Mouse (Mus musculus) E14TG2a.4 (cell line): ENCODE measurements around the gene Spc25.

Experiments used
- H3K27me3 ChIP-seq: 2 replicates; pipeline ENCODE4 v1.6.1; 2014; ENCODE audit warnings: low read length, control low read depth; ENCODE audit not compliant: insufficient read depth
- H3K36me3 ChIP-seq: 2 replicates; pipeline ENCODE4 v1.6.1; 2014; ENCODE audit warnings: low read length, control low read depth; ENCODE audit not compliant: insufficient read depth
- H3K4me1 ChIP-seq: replicated peaks from 2 replicates; pipeline ENCODE4 v1.6.1; 2014; ENCODE audit warnings: low read depth, low read length, control low read depth
- H3K4me3 ChIP-seq: replicated peaks from 2 replicates; pipeline ENCODE4 v1.5.1; 2014; ENCODE audit warnings: mild to moderate bottlenecking, low read length
- H3K9me3 ChIP-seq: 2 replicates; pipeline ENCODE4 v1.6.1; 2014; ENCODE audit warnings: low read length, control low read depth
- CTCF ChIP-seq: conservative IDR thresholded peaks from 2 replicates; pipeline ENCODE4 v1.5.1; 2014; ENCODE audit warnings: low read length
- NANOG ChIP-seq: IDR thresholded peaks from 2 replicates; pipeline ENCODE4 v1.6.1; 2014; ENCODE audit warnings: borderline replicate concordance, low read length, mixed read lengths
- POU5F1 ChIP-seq: IDR thresholded peaks from 2 replicates; pipeline ENCODE4 v1.6.1; 2014; ENCODE audit warnings: low read length, borderline replicate concordance

The Spc25 gene

GRCm38 (mm10) chr2:69228635-69229034 is 22.6 kb upstream of the Spc25 start:
- H3K4me3 ChIP-seq: no peak overlapping the region
- no peak for TF ChIP-seq POU5F1
- no peak for TF ChIP-seq NANOG
- no peak for TF ChIP-seq CTCF
- no peaks in the 10 kb centered on the region for H3K27me3 ChIP-seq

GRCm38 (mm10) chr2:69226876-69227275 is 20.9 kb upstream of the Spc25 start:
- Histone ChIP-seq H3K36me3 (no peaks in the 10 kb centered on the region), H3K9me3 (peaks cover 10% of the 10 kb centered on the region), H3K27me3 (no peaks in the 10 kb centered on the region), H3K4me3 (no peak overlapping the region), H3K4me1 (peaks cover 26% of the 10 kb centered on the region)
- TF ChIP-seq CTCF (no peak), POU5F1 (no peak), NANOG (no peak)

More at GRCm38 (mm10) chr2:69228635-69229034, 22.6 kb upstream of the Spc25 start:
- no peaks in the 10 kb centered on the region for H3K36me3 ChIP-seq
- peaks cover 10% of the 10 kb centered on the region for H3K9me3 ChIP-seq
- peaks cover 15% of the 10 kb centered on the region for H3K4me1 ChIP-seq

GRCm38 (mm10) chr2:69224724-69225123 is 18.7 kb upstream of the Spc25 start:
- Histone ChIP-seq H3K27me3 (no peaks in the 10 kb centered on the region), H3K36me3 (no peaks in the 10 kb centered on the region), H3K4me1 (peaks cover 16% of the 10 kb centered on the region), H3K4me3 (no peak overlapping the region), H3K9me3 (peaks cover 10% of the 10 kb centered on the region)
- no peak for TF ChIP-seq POU5F1

GRCm38 (mm10) chr2:69222815-69223214 is 16.8 kb upstream of the Spc25 start:
- H3K4me3 ChIP-seq: no peak overlapping the region
- H3K36me3 ChIP-seq: no peaks in the 10 kb centered on the region
- H3K4me1 ChIP-seq: peaks cover 11% of the 10 kb centered on the region
- TF ChIP-seq CTCF: no peak
- TF ChIP-seq NANOG: no peak
- no peak for TF ChIP-seq POU5F1
- peaks cover 10% of the 10 kb centered on the region for H3K9me3 ChIP-seq
- no peaks in the 10 kb centered on the region for H3K27me3 ChIP-seq

GRCm38 (mm10) chr2:69221868-69222416 is 15.9 kb upstream of the Spc25 start:
- TF ChIP-seq CTCF: no peak
- TF ChIP-seq NANOG: peak; percentile 79; the same call in 1 of the 2 replicates
- Histone ChIP-seq H3K4me1 (peaks cover 11% of the 10 kb centered on the region), H3K4me3 (no peak overlapping the region), H3K27me3 (no peaks in the 10 kb centered on the region), H3K36me3 (no peaks in the 10 kb centered on the region), H3K9me3 (peaks cover 10% of the 10 kb centered on the region)

- TF ChIP-seq POU5F1: no peak
- no peak for TF ChIP-seq NANOG
- TF ChIP-seq CTCF: no peak
- no peaks in the 10 kb centered on the region for H3K36me3 ChIP-seq
Measured at GRCm38 (mm10) chr2:69215242-69215641, 9.2 kb upstream of the Spc25 start.

GRCm38 (mm10) chr2:69212652-69213051 is 6.7 kb upstream of the Spc25 start:
- no peak for TF ChIP-seq NANOG
- H3K9me3 ChIP-seq: no peaks in the 10 kb centered on the region
- H3K36me3 ChIP-seq: no peaks in the 10 kb centered on the region
- no peak overlapping the region for H3K4me3 ChIP-seq
- peaks cover 38% of the 10 kb centered on the region for H3K4me1 ChIP-seq
- H3K27me3 ChIP-seq: no peaks in the 10 kb centered on the region

More at GRCm38 (mm10) chr2:69215242-69215641, 9.2 kb upstream of the Spc25 start:
- Histone ChIP-seq H3K9me3 (no peaks in the 10 kb centered on the region), H3K4me1 (peaks cover 26% of the 10 kb centered on the region), H3K27me3 (no peaks in the 10 kb centered on the region), H3K4me3 (no peak overlapping the region)

- peaks cover 43% of the 10 kb centered on the region for H3K4me1 ChIP-seq
- H3K36me3 ChIP-seq: no peaks in the 10 kb centered on the region
- TF ChIP-seq NANOG: no peak
- TF ChIP-seq POU5F1: no peak
- TF ChIP-seq CTCF: no peak
- no peaks in the 10 kb centered on the region for H3K27me3 ChIP-seq
- H3K4me3 ChIP-seq: no peak within 1 kb of the TSS
- no peaks in the 10 kb centered on the region for H3K9me3 ChIP-seq
Measured at GRCm38 (mm10) chr2:69210773-69211172, 4.8 kb upstream of the Spc25 start, which contains the start of gene G6pc2. Gene G6pc2 (plus strand): TSS chr2:69211073.

- no peak overlapping the region for H3K4me3 ChIP-seq
- no peaks in the 10 kb centered on the region for H3K9me3 ChIP-seq
- peaks cover 45% of the 10 kb centered on the region for H3K4me1 ChIP-seq
- TF ChIP-seq CTCF (no peak), POU5F1 (no peak), NANOG (no peak)
- H3K36me3 ChIP-seq: 0 out of 2 replicates have a peak, but pooled peaks cover under 1% of the 10 kb centered on the region
- H3K27me3 ChIP-seq: no peaks in the 10 kb centered on the region
Measured at GRCm38 (mm10) chr2:69209684-69210083, 3.7 kb upstream of the Spc25 start.
